12 mouse cellular contexts compared by ENCODE assay signal in genomic region chr5:100651486-100651885, GRCm38 (mm10).
"Had no signal": no experiment of that assay in that cellular context is flagged by ENCODE, and none has a peak within 500 bp of the region (broad histone marks: within the 10 kb centered on the region; RNA-seq: fewer than 3 reads in every experiment).

No protein-coding gene starts in this region.

- ATAC-seq: liver, postnatal 0 days; midbrain, embryonic 16.5 days had no signal

- H3K9ac ChIP-seq: limb, embryonic 12.5 days; liver, embryonic 13.5 days; liver, postnatal 0 days; midbrain, embryonic 12.5 days had no signal

- H3K4me1 ChIP-seq: limb, embryonic 12.5 days; midbrain, embryonic 12.5 days had no signal

- H3K27ac ChIP-seq: layer of hippocampus, adult 2 months; limb, embryonic 12.5 days; liver, embryonic 13.5 days; midbrain, embryonic 12.5 days had no signal

- DNase-seq: kidney, adult 18-20 months; kidney, postnatal 10 days; kidney, postnatal 4 days; liver; liver, embryonic 13.5 days; liver, postnatal 0 days; right cerebral cortex, postnatal 14 days; thymus, adult 2 months had no signal

- H3K27me3 ChIP-seq: limb, embryonic 12.5 days; liver, embryonic 13.5 days; midbrain, embryonic 12.5 days had no signal

- H3K4me2 ChIP-seq: limb, embryonic 12.5 days; liver, embryonic 13.5 days; midbrain, embryonic 12.5 days had no signal

- H3K9me3 ChIP-seq: limb, embryonic 12.5 days; liver, embryonic 13.5 days; midbrain, embryonic 12.5 days had no signal

- H3K4me3 ChIP-seq: layer of hippocampus, adult 2 months; limb, embryonic 12.5 days; liver, embryonic 13.5 days; midbrain, embryonic 12.5 days had no signal
